Mouse (Mus musculus) kidney, adult 18-20 months (tissue): ENCODE results near the gene Rrp15.
"Not testable (repeated sequence)": the region's sequence is repeated elsewhere in the genome, so short reads cannot be mapped to it uniquely, and the experiment has no call there.

ENCODE experiments used
- DNase-seq: peaks from one replicate; pipeline ENCODE4 v3.0.0; 2021

Gene Rrp15

DNA sequence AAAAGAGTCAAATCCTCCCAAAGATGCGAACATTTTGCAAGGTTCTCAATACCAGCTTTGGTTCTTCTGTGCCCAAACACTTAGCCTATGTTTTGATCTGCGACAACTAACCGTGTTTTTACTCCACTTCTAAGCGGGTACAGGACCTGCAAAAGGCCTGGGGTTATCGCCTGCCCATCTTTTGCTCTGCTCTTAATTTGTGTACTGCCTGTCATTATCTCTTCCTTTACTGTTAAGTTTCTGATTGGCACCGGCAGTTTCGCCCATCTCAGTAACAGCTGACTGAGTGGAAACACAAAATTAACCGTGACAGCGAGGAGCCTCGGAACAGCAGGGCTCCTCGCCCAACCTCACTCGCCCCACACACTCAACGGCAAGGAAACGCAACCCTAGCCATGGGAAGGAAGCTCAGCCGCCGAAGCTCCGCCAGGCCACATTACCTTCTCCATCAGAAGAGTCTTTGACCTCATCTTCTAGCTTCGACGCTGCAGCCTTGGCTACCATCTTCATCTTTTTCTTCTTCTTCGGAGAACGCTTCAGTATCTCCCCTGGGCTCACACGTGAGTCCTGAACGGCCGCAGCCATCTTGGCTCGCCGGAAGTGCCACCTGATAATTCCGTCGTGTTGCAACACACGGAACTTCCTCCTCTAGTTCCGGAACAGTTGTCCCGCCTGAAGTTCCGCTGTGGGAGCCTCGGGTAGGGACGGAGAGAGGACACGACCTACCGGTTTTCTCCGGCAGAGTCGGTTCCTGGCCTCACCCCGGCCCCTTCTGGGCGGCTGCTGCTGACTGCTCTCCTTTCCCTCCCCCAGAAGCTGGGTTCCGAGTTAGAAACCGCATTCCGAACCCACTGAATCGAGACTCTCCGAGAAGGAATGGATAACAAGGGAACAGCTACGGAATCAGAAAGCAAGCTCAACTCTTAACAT lies at the start of gene Rrp15:
TSS of gene Rrp15 (minus strand) at position 635 of the 930 bp plus-strand sequence.
- peak; percentile 89 for DNase-seq

DNA sequence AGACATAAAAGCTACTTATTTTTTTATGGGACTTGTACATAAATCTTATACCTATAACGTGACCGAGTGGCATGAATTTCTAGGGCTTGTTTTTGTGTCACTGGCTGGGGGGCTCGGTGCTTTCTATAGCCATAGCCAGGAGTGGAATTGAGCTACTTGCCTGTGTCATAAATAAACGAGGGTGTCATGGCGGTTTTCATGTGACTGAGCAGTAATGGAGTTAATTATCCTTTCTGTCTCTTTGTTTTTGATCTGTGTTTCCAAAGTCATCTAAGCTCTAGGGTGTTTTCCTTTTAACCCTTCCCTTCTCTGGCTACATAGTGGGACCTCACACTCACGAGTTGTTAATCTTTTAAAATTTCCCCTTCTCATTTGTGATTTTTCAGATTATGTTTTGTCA lies 48.8 kb upstream of the Rrp15 start:
- no peak for DNase-seq

DNA sequence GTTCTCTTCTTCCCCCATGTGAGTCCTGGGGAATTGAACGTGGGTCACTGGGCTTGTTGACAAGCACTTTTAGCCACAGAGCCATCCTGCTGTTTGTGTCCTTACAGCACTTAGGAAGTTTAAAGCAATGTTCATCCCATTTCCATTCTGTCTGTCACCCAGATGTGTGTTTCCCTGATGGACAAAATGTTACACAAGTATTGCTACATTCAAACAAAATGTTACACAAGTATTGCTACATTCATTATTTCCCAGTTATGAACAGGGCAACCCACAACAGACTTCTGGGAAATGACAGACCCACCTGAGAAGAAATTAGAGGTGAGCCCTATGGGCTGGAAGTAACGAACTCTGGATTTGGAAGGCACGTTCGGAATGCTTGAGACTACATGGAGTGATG lies 36.2 kb upstream of the Rrp15 start:
- DNase-seq, result no peak

GRCm38 (mm10) chr1:186780826-186781225 lies 31.7 kb upstream of the Rrp15 start:
- no peak for DNase-seq

DNA sequence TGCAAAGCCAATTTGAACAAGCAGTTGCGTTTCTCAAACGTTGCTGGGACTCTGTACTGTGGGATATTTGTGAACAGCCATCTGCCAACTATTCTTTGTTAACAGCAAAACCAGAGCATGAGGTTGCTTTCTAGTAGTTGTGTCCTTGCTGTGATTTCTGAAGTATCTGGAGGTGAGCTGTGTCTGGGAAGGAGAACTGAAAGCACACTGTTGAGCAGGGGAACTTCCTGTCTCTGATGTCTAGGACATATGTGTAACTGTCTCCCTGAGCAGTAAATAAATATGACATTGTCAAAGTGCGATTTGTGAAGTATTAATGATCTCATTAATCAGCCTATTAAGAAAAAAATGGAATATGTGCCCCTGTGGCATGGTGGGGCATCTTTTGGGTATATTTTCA lies 24.0 kb upstream of the Rrp15 start:
- DNase-seq, result no peak

- DNase-seq, result no peak
Measured at GRCm38 (mm10) chr1:186772547-186773077, 23.5 kb upstream of the Rrp15 start.

DNA sequence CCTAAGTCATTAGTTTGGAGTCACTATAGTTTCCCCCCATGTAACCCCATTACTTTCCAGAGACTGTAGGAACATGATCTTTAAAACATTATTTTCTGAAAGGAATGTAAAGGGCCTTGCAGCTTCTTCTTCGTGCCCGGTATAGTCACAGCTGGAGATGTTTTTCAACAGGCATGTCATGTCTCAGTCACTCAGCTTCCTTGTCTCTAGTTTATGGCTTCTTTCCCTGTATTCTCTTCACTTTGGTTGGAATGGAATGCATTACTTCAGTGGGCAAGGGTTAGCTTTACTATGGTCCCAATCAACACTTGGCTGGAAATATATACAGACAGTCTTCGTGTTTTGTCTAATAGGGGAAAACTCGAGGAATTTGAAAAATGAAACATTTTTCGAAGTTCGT lies 22.8 kb upstream of the Rrp15 start:
- DNase-seq, result no peak

DNA sequence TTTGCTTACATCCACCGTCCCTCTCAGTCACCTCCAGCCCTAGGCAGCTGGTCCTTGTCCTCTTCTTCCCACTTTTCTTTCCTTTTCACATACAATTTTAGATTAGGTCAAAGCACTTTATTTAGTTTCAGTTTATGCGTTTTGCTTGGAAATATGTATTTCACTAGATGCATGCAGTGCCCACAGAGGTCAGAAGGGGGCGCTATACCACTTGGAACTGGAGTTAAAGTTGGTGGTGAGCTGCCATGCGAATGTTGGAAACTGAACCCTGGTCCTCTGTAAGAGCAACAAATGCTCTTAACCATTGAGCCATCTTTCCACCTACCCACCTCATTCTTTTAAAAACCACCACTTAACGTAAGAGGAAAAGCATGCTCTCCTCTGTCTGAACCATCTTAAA lies 21.5 kb upstream of the Rrp15 start:
- no peak for DNase-seq

- DNase-seq, result no peak
Measured at GRCm38 (mm10) chr1:186768392-186768791, 19.2 kb upstream of the Rrp15 start.

DNA sequence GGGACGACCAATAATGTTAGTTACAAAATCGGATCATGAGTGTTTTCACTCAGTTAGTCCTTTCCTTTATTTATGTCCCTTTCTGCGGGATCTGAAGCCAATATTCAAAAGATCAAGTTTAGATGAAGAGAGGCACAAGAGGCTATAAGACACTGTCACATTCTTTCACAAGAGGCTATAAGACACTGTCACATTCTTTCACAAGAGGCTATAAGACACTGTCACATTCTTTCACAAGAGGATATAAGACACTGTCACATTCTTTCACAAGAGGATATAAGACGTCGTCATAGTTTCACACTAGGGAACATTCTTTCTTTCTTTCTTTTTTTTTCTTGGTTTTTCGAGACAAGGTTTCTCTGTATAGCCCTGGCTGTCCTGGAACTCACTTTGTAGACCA lies 14.3 kb upstream of the Rrp15 start:
- not testable (repeated sequence) for DNase-seq

DNA sequence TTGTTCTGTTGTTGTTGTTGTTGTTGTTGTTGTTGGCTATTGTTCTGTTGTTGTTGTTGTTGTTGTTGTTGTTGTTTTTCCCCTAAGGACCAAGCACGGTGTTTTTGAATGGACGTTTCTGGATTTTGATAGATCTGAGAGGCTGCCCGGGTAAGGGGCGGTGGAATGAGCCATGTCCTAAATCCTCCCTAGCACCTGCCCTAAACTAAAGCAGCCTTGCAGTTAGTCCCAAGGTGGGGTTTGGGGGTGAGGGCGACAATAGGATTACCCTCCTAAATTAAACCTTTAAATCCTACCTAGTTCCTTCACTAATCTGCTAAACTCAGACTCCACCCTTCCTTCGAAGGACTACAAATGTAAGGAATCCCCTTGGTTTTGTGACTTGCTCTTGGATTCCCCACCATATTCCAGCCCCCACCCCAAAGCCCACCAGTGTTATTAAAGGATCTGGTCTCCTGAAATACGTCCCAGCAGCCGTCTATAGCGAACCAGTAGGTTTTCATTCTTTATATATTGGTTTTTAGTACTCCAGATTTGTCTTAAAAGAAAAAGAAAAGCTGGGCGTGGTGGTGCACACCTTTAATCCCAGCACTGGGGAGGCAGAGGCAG lies 621 bp upstream of the Rrp15 start:
- DNase-seq, result no peak

DNA sequence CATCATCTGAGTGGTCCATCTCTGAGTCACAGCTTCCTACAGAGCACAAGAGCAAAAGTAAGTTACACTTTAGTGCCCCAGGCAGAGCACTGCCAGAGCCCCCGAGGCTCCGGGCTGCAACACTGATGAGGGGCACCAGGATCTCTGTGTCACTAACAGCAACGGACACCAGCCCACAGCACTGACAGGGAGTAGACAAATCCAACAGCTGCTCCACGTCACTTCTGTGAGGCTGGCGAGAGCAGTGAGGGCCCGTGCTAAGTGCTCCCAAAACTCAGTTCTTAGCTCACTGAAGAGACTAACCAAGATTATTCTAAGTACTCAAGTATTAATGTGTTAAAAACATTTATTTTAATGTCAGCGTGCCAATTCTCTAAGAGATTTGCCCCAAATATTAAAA lies 9.3 kb downstream of the Rrp15 start:
- DNase-seq, result no peak

DNA sequence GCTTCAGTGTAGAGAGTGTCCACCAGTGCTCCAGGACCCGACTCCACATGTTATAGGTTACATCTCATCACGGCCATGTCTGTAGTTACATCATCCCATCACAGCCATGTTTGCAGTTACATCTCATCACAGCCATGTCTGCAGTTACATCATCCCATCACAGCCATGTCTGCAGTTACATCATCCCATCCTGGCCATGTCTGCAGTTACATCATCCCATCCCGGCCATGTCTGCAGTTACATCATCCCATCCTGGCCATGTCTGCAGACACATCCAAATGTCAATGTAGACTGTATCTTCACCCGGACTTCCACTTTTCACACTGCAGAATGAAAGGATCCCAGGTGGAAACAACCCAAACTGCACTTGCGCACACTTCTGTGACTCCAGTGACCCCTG lies 13.6 kb downstream of the Rrp15 start:
- no peak for DNase-seq

DNA sequence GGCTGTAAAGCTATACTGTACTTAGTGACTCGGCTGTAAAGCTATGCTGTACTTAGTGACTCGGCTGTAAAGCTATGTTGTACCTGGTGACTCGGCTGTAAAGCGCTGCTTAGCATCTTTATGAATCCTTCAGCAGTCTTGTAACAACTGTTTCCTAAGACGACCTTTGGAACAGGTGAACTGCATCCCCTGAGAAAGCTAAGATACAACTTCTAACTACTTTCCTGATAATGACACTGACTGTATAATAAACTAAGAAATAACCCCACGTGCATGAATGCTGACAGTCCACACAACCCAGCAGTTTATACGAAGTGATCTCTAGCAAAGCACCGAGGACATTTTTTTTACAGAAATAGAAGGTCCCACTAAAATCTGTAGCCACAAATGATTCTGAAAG lies 16.1 kb downstream of the Rrp15 start:
- no peak for DNase-seq

DNA sequence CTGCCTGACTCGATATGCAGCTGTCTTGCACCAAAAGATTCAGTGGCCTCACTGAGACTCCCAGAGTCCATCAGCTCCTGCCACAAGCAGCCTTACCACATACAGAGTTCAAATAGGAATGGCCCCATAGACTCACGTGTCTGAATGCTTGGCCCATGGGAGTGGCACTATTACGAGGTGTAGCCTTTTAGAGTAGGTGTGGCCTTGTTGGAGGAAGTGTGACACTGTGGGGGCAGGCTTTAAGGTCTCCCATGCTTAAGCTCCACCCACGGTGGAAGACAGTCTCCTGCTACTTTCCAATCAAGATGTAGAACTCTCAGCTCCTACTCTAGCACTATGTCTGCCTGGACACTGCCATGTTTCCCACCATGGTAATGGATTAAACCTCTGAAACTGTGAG lies 20.4 kb downstream of the Rrp15 start:
- DNase-seq, result no peak

DNA sequence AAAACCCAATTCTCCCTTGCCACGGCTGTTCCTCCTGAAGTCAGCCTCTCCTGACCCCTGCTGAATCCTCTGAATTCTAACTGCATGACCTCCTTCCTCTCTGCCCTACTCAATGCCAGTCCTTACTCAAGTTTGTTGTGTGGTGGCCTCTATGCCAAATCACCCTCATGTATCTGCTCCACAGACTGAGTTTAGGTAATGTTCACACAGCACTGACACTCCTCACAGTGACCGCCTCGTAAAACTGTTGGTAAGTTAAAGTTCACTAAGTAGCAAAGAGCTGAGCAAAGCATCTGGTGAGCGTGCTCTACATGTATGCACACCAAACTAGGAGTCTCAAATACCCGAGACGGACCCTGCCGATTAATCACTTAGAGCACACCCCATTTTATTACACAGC lies 23.0 kb downstream of the Rrp15 start:
- peak; percentile 17 for DNase-seq

DNA sequence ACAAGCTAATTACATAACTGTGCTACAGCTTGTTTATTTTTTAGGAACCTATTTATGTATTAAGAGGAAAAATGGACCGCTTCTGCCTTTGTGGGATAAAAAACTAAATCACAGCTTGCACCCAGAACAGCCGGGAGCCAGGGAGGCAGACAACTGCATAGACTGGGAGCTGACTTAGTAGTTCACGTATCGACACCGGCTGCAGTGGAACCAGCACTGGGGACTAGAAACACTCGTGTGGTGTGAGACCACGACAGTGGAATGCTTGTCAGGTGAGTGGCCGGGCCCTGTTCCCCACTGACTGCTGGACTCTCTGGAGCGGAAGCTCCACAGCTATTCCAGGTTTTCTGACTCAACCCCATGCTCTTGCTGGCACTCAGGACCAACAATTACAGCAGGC lies 26.9 kb downstream of the Rrp15 start:
- no peak for DNase-seq

- DNase-seq, result peak; percentile 87
Measured at GRCm38 (mm10) chr1:186721846-186722245, 27.3 kb downstream of the Rrp15 start.

- no peak for DNase-seq
Measured at GRCm38 (mm10) chr1:186721166-186721565, 28.0 kb downstream of the Rrp15 start.

DNA sequence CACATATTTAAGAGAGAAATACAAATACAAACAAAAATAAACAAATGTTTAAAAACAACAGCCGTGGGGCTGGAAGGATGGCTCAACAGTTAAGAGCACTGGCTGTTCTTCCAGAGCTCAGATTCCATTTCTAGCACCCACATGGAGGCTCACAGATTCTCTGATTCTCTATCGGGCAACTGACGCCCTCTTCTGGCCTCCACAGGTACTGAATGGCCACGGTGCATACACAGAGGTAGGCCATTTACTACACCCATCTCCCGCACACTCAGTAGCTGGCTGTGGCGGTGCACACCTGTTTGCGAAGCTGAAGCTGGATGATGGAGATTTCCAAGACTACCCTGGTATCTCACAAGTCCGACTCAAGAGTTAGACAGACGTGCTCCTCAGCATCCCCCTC lies 29.4 kb downstream of the Rrp15 start:
- DNase-seq, result no peak

DNA sequence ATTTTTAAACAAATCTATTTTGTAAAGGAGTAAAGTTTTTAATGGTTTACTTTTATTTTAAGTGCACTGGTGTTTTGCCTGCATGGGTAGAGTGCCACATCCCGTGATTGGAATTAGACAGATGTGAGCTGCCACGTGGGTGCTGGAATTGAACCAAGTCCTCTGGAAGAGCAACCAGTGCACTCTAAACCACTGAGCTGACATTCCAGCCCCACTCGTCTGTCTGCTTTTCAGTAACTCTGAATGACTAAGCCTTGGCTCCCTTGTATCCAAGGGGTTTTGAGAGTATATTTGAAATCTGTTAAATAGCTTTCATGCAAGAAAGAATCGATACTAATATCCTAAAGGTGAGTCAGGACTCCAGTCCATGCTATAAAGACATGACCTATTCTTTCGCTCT lies 30.3 kb downstream of the Rrp15 start:
- peak; percentile 44 for DNase-seq

DNA sequence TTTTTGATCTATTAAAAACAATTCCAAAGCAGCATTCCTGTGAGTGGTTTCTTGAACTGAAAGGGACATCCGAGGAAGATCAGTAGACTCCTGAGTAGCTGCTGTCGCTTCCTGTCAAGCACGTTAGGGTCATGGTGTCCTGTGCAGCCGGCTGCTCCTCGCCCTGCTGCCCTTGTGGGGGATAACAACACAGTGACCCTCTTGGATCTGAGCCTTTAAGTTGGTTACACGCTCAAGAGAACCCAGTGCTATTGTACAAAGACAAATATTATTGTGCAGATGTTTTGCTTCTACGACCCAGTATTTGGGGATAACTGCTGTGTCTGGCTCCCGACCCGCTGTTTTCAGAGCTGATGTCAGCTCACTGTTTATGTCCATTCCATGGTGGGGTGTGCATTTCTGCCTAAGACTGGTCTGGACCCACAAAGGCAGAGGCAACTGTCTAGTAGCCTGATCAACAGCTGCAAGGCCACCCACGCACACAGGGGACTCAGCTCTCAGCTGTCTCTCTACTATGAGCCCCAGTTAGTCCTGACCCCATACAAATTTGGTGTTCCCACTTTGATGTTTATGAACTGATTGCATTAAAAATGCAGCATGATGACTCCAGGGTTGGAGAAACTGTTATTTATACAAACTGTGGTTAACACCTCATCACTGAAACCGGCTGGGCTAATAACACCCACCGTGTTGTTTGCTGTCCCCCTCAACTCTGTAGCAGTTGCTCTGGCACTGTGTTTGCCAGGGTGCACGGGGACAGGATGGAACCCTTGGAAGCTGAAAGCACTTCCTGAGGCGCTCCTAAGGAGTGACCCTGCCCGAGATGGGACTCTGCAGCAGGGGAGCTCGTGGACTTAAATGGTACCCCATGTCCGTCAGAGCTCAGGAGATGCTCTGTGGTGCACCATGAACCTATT lies 33.9 kb downstream of the Rrp15 start:
- DNase-seq, result no peak

DNA sequence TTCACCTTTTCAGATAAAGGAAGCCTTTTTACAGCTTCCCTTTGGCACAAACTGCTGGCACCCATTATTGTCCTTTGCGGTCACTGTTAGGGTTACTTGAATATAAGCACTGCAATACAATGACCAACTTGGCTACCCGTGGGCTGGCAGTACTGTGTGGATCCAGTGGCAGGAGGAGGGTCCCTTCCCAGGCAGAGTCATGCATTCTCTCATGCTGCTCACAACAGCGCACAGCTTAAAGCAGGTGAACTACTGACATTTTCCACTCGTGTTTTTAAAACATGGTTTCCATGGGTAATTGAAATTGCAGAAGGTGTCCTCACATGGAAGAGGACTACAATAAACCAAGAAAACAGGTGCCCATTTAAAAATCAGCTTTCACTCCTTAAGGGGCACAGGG lies 34.9 kb downstream of the Rrp15 start:
- no peak for DNase-seq
